Mouse (Mus musculus): ENCODE results near the gene D7Ertd443e.

Gene D7Ertd443e

GRCm38 (mm10) chr7:134287570-134288222 lies 97.8 kb downstream of the D7Ertd443e start:
- peak; percentile 19 for DNase-seq

- DNase-seq, result no peak
Measured at GRCm38 (mm10) chr7:134272956-134273355, 112.5 kb downstream of the D7Ertd443e start.

- DNase-seq, result no peak
Measured at GRCm38 (mm10) chr7:134272421-134272820, 113.0 kb downstream of the D7Ertd443e start.

GRCm38 (mm10) chr7:134265783-134266182 lies 119.7 kb downstream of the D7Ertd443e start:
- DNase-seq, result no peak

- DNase-seq, result peak; percentile 85
Measured at GRCm38 (mm10) chr7:134263146-134263906, 122.1 kb downstream of the D7Ertd443e start.

GRCm38 (mm10) chr7:134261003-134261701 lies 124.3 kb downstream of the D7Ertd443e start:
- peak; percentile 79 for DNase-seq

GRCm38 (mm10) chr7:134250273-134250870 lies 135.1 kb downstream of the D7Ertd443e start:
- peak; percentile 5 for DNase-seq

GRCm38 (mm10) chr7:134248041-134248440 lies 137.4 kb downstream of the D7Ertd443e start:
- no peak for DNase-seq

GRCm38 (mm10) chr7:134246624-134247023 lies 138.8 kb downstream of the D7Ertd443e start:
- DNase-seq, result no peak

GRCm38 (mm10) chr7:134242773-134243172 lies 142.7 kb downstream of the D7Ertd443e start:
- DNase-seq, result peak; percentile 50

GRCm38 (mm10) chr7:134241212-134241611 lies 144.2 kb downstream of the D7Ertd443e start:
- DNase-seq, result peak; percentile 50

GRCm38 (mm10) chr7:134240579-134240978 lies 144.9 kb downstream of the D7Ertd443e start:
- DNase-seq, result peak; percentile 22

GRCm38 (mm10) chr7:134238863-134239262 lies 146.6 kb downstream of the D7Ertd443e start:
- no peak for DNase-seq

GRCm38 (mm10) chr7:134237356-134237755 lies 148.1 kb downstream of the D7Ertd443e start:
- DNase-seq, result no peak

- DNase-seq, result no peak
Measured at GRCm38 (mm10) chr7:134236727-134237126, 148.7 kb downstream of the D7Ertd443e start.

- no peak for DNase-seq
Measured at GRCm38 (mm10) chr7:134235552-134235951, 149.9 kb downstream of the D7Ertd443e start.

- no peak for DNase-seq
Measured at GRCm38 (mm10) chr7:134231378-134232346, 153.8 kb downstream of the D7Ertd443e start, which contains the start of gene Adam12. Gene Adam12 (minus strand): TSS chr7:134232146.

- no peak for DNase-seq
Measured at GRCm38 (mm10) chr7:134230708-134231107, 154.8 kb downstream of the D7Ertd443e start.

GRCm38 (mm10) chr7:134229899-134230298 lies 155.6 kb downstream of the D7Ertd443e start:
- no peak for DNase-seq

GRCm38 (mm10) chr7:134227773-134228455 lies 157.5 kb downstream of the D7Ertd443e start:
- peak; percentile 52 for DNase-seq

- DNase-seq, result no peak
Measured at GRCm38 (mm10) chr7:134227101-134227500, 158.4 kb downstream of the D7Ertd443e start.
